Mouse (Mus musculus) embryonic facial prominence, embryonic 15.5 days (tissue): ENCODE data around the gene Smco2. TPM values are rescaled to one million over a fixed set of nuclear protein-coding genes. Genes with fewer than 3 reads are reported as not detected.

Experiments used
- ATAC-seq: fragments of 200-750 bp; cut with Nextera tagmentation; 2 replicates; pipeline ENCODE4 v1.8.0; 2017; ENCODE audit warnings: low read depth, moderate TSS enrichment; ENCODE audit not compliant: insufficient number of reproducible peaks, low FRiP score, low TSS enrichment
- H3K27ac ChIP-seq: fragments of 300-500 bp; sonication (generic); replicated peaks from 2 replicates; pipeline ENCODE4 v1.5.1; 2015; ENCODE audit warnings: mild to moderate bottlenecking, inconsistent platforms
- H3K27me3 ChIP-seq: fragments of 300-500 bp; sonication (generic); 2 replicates; pipeline ENCODE4 v1.6.1; 2015; ENCODE audit warnings: inconsistent platforms
- H3K36me3 ChIP-seq: fragments of 300-500 bp; sonication (generic); 2 replicates; pipeline ENCODE4 v1.6.1; 2015; ENCODE audit warnings: mild to moderate bottlenecking, inconsistent platforms
- H3K4me1 ChIP-seq: fragments of 300-500 bp; sonication (generic); 2 replicates; pipeline ENCODE4 v1.6.1; 2015; ENCODE audit warnings: inconsistent platforms
- H3K4me2 ChIP-seq: fragments of 300-500 bp; sonication (generic); replicated peaks from 2 replicates; pipeline ENCODE4 v1.6.1; 2015; ENCODE audit warnings: mild to moderate bottlenecking, inconsistent platforms
- H3K4me3 ChIP-seq: fragments of 300-500 bp; sonication (generic); replicated peaks from 2 replicates; pipeline ENCODE4 v1.5.1; 2015; ENCODE audit warnings: mild to moderate bottlenecking, inconsistent platforms
- H3K9ac ChIP-seq: fragments of 300-500 bp; sonication (generic); 2 replicates; pipeline ENCODE4 v1.6.1; 2015; ENCODE audit warnings: inconsistent platforms
- H3K9me3 ChIP-seq: fragments of 300-500 bp; sonication (generic); replicated peaks from 2 replicates; pipeline ENCODE4 v1.6.1; 2016; ENCODE audit warnings: inconsistent platforms
- WGBS: fragments of 180-500 bp; shearing (Covaris S2); methylation state at CpG from one replicate; pipeline ENCODE4 v1.1.7; 2015; 5-methylcytosine and 5-hydroxymethylcytosine counted together
- polyA plus RNA-seq: library from polyadenylated mRNA; unstranded; fragments of >200 nt; fragmentation: Nextera tagmentation; extraction: Ambion mirVana; gene quantifications from 2 replicates; pipeline ENCODE4 v1.2.1, GENCODE M21; 2015

Smco2 gene
- polyA plus RNA-seq = not detected in 2 replicates

DNA sequence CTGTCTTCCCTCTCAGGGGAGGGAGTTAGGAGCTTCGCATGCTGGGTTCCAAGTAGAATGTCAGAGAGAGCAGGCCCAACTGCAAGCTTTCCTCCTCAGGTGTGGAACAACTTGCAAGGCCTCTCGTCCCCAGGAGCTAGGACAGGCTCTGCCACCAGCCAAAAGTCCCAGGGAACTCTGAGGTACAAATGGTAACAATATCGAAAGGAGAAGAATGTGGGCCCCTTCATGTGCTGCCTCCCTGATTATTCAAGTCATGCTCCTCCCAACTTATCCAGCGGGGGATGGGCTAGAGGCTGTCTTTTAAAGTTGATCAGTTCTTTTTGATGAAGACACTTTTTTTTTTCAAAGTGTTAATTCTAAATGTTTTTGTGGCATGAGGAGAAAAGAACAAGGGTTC, at the start of gene Smco2:
Gene Smco2, plus strand, starts transcription at position 55 of the 400 bp plus-strand sequence.
- Histone ChIP-seq H3K4me1 (peaks cover 12% of the 10 kb centered on the region; the same call in 1 of the 2 replicates), H3K27ac (no peak within 1 kb of the TSS), H3K27me3 (no peaks in the 10 kb centered on the region), H3K9ac (no peak within 1 kb of the TSS), H3K9me3 (no peaks in the 10 kb centered on the region), H3K36me3 (no peaks in the 10 kb centered on the region), H3K4me2 (no peak within 1 kb of the TSS), H3K4me3 (no peak within 1 kb of the TSS)
- WGBS = 74% methylated on average over 4 of the region's 4 CpGs
- ATAC-seq = no peak

DNA sequence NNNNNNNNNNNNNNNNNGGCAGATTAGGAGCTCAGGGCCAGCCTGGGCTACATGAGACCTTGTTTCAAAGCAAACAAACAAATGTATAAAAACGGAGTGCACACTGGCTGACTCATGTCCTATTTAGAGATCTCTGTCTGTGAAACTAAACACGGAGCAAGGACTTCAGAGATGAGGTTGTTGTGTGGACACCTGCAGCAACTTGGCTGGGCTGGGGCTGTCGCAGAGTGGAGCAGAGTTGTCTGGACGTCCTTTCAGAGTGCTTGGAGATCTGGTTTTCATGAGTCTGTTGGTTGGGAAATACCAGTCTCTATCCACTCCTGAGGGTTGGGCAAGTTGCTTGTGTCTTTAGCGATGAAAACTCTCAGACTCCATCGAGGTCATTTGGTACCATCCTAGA, 39.9 kb upstream of the Smco2 start:
- no peak for ATAC-seq
- Histone ChIP-seq H3K36me3 (peaks cover 37% of the 10 kb centered on the region), H3K4me1 (no peaks in the 10 kb centered on the region), H3K4me2 (no peak overlapping the region), H3K4me3 (no peak overlapping the region), H3K9me3 (no peaks in the 10 kb centered on the region), H3K27ac (no peak overlapping the region), H3K9ac (no peak overlapping the region), H3K27me3 (no peaks in the 10 kb centered on the region)
- WGBS = 91% methylated on average over 6 of the region's 6 CpGs

DNA sequence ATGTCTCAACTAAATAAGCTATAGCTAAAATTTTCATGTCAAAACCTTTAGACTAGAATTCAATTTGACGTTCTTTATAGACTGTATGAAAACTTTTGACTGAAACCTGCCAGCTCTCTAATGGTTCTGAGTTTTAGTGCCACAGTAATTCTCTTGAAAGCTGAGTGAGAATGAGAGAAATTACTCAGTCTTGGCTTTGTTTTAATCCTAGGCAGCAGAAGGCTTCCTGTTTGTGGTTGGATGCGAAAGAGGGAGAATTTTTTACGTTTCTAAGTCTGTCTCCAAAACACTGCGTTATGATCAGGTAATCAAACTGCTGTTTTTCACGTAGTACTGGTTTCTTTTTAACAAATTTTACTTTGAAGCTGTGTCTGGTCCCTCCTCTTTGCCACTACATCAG, 36.9 kb upstream of the Smco2 start:
- H3K4me2 ChIP-seq = no peak overlapping the region
- ATAC-seq = no peak

DNA sequence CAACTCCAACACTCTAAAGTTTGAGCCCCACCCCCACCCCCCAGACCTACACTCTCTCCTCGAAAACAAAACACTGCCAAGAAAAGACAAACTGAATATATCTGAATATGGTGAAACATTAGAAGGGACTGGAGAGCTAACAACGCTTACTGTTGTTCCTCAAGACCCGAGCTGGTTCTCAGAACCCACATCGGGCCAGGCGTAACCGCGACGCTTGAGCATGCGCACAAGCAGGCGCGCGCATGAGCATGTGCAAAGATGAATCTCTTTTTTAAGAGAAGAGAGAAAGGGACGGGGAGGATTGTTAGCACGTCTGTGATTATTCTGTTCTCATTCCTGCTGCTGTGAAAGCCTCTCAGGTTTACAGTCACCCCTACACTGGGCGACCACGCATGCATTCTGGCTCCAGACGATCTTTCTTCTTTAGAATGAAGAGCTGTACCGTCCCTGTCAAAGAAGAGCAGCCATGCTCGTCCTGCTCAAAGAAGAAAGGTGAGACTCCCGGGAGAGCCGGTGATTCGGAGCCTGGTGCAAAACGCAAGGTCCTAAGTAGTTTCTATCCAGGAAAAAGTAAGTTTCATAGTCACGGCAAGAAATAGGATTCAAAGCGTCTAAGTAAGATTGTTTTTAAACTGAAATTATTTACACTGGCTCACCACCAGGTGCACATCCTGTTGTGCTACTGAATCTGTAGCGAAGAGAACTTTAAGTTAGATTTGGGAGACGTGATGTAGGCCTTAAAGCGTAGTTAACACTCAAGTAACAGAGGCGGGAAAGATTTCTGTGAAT, 29.5 kb upstream of the Smco2 start:
- 83% methylated on average over 29 of the region's 29 CpGs for WGBS
- no peaks in the 10 kb centered on the region for H3K4me1 ChIP-seq
- no peak overlapping the region for H3K27ac ChIP-seq
- no peak overlapping the region for H3K4me2 ChIP-seq
- H3K9ac ChIP-seq = no peak overlapping the region
- H3K9me3 ChIP-seq = no peaks in the 10 kb centered on the region
- H3K36me3 ChIP-seq = peaks cover 16% of the 10 kb centered on the region; the same call in 1 of the 2 replicates
- ATAC-seq = no peak
- H3K27me3 ChIP-seq = no peaks in the 10 kb centered on the region
- no peak overlapping the region for H3K4me3 ChIP-seq

More for the DNA sequence above, 36.9 kb upstream of the Smco2 start:
- H3K4me3 ChIP-seq = no peak overlapping the region
- H3K27ac ChIP-seq = no peak overlapping the region
- no peak overlapping the region for H3K9ac ChIP-seq
- no peaks in the 10 kb centered on the region for H3K4me1 ChIP-seq
- H3K9me3 ChIP-seq = no peaks in the 10 kb centered on the region
- 85% methylated on average over 5 of the region's 5 CpGs for WGBS
- peaks cover 33% of the 10 kb centered on the region for H3K36me3 ChIP-seq
- H3K27me3 ChIP-seq = no peaks in the 10 kb centered on the region

DNA sequence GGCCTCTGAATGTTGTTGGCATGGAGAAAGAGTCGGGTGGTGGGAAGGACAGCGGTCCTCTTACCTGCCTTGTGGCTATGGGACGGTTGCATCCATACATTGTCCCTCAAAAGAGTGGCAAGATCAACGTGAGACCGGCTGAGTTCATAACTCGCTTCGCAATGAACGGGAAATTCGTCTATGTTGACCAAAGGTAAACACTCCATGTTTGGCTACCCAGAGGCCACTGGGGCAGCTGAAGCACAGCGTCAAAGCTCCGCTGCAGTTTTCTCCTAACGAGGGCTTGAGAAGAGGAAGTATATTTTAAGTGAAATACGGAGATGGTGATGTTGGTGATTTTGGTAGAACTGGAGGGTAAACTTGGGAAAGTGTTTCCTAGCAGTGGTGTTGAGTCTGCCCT, 27.9 kb upstream of the Smco2 start:
- Histone ChIP-seq H3K4me1 (no peaks in the 10 kb centered on the region), H3K27me3 (no peaks in the 10 kb centered on the region)
- no peak for ATAC-seq

DNA sequence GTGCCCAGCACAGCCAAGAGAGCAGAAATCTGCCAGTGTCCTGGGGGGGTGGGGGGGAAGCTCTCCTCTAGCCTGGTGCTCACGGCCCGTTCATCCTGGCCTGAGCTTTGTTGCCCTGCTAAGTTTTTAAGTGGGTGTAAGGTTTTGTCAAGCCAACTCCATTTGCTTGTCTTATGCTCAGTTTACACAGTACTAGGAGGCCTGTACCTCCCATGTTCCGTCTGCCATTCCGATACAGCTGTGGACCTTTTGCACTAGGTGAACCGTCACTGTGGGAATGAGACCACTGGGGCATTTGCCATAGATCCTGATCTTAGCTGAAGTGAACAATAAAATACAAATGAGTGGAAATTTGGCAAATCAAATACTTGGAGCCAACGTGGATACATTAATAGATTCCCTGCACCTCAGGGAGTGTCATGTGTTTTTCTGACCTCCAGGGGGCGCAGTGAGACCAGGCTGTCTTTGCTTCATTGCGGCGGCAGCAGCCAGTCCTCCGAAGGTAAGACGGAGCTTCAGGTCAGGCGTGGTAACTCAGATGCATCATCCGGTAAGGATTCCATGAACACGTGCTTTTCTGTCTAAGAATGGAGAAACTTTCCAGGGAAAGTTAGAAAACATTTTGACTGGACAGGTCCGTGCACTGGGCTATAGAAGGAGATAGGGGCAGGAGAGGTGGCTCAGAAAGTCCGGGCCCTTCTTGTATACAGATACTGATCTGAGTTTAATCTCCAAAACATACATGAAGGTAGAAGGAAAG, 25.0 kb upstream of the Smco2 start:
- no peaks in the 10 kb centered on the region for H3K9me3 ChIP-seq
- no peak for ATAC-seq
- H3K36me3 ChIP-seq = peaks cover 10% of the 10 kb centered on the region; the same call in 1 of the 2 replicates
- 38% methylated on average over 16 of the region's 16 CpGs for WGBS
- no peak overlapping the region for H3K4me3 ChIP-seq
- H3K4me2 ChIP-seq = no peak overlapping the region
- H3K27ac ChIP-seq = no peak overlapping the region
- H3K9ac ChIP-seq = no peak overlapping the region
- no peaks in the 10 kb centered on the region for H3K4me1 ChIP-seq
- H3K27me3 ChIP-seq = no peaks in the 10 kb centered on the region

More for the DNA sequence above, 27.9 kb upstream of the Smco2 start:
- no peak overlapping the region for H3K4me3 ChIP-seq
- WGBS = 91% methylated on average over 13 of the region's 13 CpGs
- H3K4me2 ChIP-seq = no peak overlapping the region
- H3K9me3 ChIP-seq = no peaks in the 10 kb centered on the region
- H3K27ac ChIP-seq = no peak overlapping the region
- peaks cover 10% of the 10 kb centered on the region; the same call in 1 of the 2 replicates for H3K36me3 ChIP-seq
- H3K9ac ChIP-seq = no peak overlapping the region

DNA sequence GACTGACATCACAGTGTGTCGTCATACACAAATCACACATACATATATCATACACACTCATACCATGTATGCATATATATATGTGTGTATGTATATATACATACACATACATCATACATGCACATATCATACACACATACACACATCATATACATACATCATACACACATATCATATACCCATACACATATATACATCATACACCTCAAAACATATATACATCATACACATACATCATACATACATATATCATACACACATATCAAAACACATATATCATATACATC, 24.5 kb upstream of the Smco2 start:
- Histone ChIP-seq H3K4me2 (no peak overlapping the region), H3K27ac (no peak overlapping the region), H3K4me1 (no peaks in the 10 kb centered on the region), H3K4me3 (no peak overlapping the region), H3K27me3 (no peaks in the 10 kb centered on the region), H3K9ac (no peak overlapping the region), H3K9me3 (no peaks in the 10 kb centered on the region), H3K36me3 (peaks cover 10% of the 10 kb centered on the region; the same call in 1 of the 2 replicates)
- WGBS = 61% methylated on average over 1 of the region's 1 CpGs
- ATAC-seq = no peak

DNA sequence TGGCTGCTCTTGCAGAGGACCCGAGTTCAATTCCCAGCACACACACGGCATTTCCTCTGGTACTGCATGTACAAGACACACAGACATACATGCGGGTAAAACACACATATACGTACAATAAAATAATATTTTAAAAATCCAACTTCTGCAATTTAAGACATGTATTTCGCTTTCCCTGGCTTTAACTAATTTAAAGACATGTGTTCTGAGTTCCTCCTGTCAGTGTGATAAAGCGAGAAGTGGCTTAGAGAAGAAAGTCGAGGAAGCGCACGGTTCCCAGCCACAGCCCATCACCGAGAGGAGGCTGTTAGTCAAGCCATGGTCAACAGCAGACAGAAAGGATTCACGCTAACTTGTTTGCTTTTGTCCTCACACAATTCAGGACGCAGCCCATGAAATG, 18.6 kb upstream of the Smco2 start:
- Histone ChIP-seq H3K4me1 (0 out of 2 replicates have a peak, but pooled peaks cover 4% of the 10 kb centered on the region), H3K27me3 (no peaks in the 10 kb centered on the region), H3K27ac (no peak overlapping the region), H3K36me3 (peaks cover 8% of the 10 kb centered on the region; the same call in 1 of the 2 replicates), H3K4me2 (no peak overlapping the region), H3K9ac (no peak overlapping the region), H3K4me3 (no peak overlapping the region), H3K9me3 (no peaks in the 10 kb centered on the region)
- ATAC-seq = no peak
- 88% methylated on average over 12 of the region's 12 CpGs for WGBS

DNA sequence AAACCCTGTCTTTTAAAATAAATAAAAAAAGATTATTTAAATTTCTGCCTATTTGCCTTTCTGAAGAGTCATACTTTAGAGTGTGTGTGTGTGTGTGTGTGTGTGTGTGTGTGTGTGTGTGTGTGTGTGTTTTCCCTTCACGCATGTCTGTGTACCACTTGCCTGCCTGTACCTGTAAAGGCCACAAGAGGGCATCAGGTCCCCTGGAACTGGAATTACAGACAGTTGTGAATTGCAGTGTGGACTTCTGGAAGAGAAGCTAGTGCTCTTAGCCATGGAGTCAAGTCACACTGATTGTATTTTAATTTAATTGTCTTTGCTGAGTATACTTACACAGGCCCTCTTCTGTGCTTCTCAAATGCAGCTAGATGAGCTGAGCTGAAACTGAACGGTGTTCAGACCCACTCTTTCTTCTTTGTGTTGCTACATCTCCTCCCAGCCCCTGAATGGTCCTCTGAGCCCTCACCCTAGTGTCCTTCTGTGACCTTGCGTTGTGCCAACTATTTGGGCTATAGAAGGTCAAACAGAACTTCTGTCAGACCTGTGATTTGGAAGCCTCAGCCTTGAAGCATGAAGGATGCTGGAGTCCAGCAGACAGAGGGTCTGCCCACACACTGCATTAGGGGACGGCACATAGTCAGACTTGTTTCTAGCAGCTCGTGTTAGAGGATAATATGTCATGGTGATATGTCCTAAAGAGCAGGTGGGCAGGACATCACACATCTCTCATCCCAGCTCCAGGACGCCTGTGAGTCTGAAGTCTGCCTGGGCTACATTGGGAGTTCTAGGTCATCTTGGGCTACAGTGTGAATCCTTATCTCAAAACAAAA, 16.2 kb upstream of the Smco2 start:
- Histone ChIP-seq H3K9me3 (no peaks in the 10 kb centered on the region), H3K4me3 (no peak overlapping the region), H3K27me3 (no peaks in the 10 kb centered on the region), H3K36me3 (peaks cover 8% of the 10 kb centered on the region; the same call in 1 of the 2 replicates), H3K9ac (no peak overlapping the region), H3K27ac (no peak overlapping the region), H3K4me1 (0 out of 2 replicates have a peak, but pooled peaks cover 4% of the 10 kb centered on the region), H3K4me2 (no peak overlapping the region)
- no peak for ATAC-seq
- 67% methylated on average over 6 of the region's 6 CpGs for whole genome bisulfite sequencing

DNA sequence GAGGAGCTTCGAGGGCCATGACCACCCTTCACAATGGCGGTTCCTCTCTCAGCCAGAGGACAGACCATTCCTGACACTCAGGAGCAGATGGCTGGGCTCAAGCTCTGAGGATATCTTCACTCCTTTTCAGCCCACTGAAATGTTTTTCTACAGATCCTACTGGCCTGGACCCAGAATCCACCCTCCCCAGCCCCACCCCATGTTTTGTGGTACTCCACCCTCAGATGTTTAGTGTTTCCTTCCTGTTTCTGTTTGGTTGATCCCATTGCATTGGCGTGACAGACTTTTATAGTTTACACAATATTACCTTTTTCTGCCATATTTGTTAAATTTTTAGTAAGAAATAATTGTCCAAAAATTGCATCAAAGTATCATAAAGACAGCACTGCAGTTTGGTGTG, 15.6 kb upstream of the Smco2 start:
- Histone ChIP-seq H3K4me3 (no peak overlapping the region), H3K36me3 (peaks cover 8% of the 10 kb centered on the region; the same call in 1 of the 2 replicates), H3K27ac (no peak overlapping the region), H3K4me1 (0 out of 2 replicates have a peak, but pooled peaks cover 4% of the 10 kb centered on the region), H3K4me2 (no peak overlapping the region), H3K27me3 (no peaks in the 10 kb centered on the region), H3K9ac (no peak overlapping the region), H3K9me3 (no peaks in the 10 kb centered on the region)
- ATAC-seq = no peak
- 86% methylated on average over 3 of the region's 3 CpGs for WGBS

DNA sequence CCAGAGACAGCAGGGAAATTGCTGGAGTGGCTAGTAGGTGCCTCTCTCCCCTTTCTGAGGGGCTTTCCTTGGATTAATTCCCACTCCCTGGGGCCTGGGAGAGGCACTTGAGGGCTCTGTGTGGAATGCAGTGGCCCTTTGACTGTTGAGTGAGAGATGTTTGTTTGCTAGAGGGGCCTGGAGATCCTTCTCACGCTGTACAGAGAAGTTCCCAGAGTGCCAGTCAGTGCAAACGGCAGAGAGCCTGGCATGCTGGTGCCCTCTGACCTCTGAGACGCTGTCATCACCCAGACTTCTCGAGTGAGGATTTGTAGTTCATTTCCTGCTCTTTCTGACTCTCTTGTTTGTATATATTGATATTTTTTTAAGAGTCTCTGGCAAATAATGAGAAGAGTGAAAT, 14.1 kb upstream of the Smco2 start:
- Histone ChIP-seq H3K27ac (no peak overlapping the region), H3K36me3 (peaks cover 8% of the 10 kb centered on the region; the same call in 1 of the 2 replicates), H3K4me2 (no peak overlapping the region), H3K9ac (no peak overlapping the region), H3K4me3 (no peak overlapping the region), H3K9me3 (no peaks in the 10 kb centered on the region), H3K4me1 (0 out of 2 replicates have a peak, but pooled peaks cover 4% of the 10 kb centered on the region), H3K27me3 (no peaks in the 10 kb centered on the region)
- no peak for ATAC-seq
- 15% methylated on average over 4 of the region's 4 CpGs for WGBS
